Mouse (Mus musculus) granulocyte monocyte progenitor cell, adult 5-6 weeks (primary cell): ENCODE measurements around the gene Agbl2. TPM values are rescaled to one million over a fixed set of nuclear protein-coding genes. Genes with fewer than 3 reads are reported as not detected.

Experiments used
- ATAC-seq: replicated peaks from 2 replicates; pipeline ENCODE4 v1.8.0; 2016; ENCODE audit warnings: mild to moderate bottlenecking, moderate TSS enrichment, inconsistent platforms; ENCODE audit not compliant: poor library complexity, severe bottlenecking
- total RNA-seq, 2 experiments: library from RNA; stranded (forward) in 1 of 2; stranded (reverse) in 1 of 2; fragments of 200-712, 200-1000 nt in 1 of 2; fragments of >200 nt in 1 of 2; fragmentation: Nextera tagmentation in 1 of 2; gene quantifications; 2 replicates each; pipeline ENCODE4 v1.2.3; 2014 to 2017

The Agbl2 gene
- total RNA-seq, 2 experiments from 2014 or later: not detected

DNA sequence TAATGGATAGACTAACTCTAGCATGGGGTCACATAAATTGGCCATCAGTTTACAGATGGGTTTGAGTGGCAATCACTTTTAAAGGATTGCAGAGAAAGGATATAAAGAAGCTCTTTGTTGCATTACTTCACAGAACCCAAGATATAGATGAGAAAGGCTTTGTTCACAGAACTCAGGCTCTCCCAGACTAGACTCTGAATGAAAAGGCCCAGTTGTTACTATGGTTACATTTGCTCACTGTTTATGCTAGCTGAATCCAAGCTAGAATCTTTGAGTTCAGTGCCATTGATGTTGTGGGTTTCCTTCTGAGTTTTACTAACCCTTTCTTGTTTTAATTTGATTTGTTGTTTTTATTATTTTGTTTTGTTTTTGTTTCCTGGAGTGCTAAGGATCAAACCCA lies 81.7 kb downstream of the Agbl2 start:
- no peak for ATAC-seq

DNA sequence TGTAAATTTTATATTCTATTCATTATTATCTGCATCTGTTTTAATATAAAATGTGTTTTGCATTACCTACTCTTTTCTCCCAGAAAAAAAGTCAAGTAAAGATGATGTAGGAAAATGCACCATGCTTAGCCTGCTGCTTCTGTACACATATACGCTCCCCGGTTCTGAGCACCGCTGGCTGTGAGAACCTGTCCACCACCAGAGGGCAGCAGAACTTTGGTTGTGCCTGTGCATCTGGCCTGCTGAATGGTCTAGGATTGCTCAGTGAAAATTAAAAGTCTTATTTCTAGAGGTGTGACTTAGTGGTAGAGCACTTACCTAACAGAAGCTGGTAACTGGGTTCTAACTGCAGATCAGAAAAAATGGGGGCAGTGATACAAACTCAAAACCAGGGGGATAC lies 84.0 kb downstream of the Agbl2 start:
- peak; percentile 91 for ATAC-seq

DNA sequence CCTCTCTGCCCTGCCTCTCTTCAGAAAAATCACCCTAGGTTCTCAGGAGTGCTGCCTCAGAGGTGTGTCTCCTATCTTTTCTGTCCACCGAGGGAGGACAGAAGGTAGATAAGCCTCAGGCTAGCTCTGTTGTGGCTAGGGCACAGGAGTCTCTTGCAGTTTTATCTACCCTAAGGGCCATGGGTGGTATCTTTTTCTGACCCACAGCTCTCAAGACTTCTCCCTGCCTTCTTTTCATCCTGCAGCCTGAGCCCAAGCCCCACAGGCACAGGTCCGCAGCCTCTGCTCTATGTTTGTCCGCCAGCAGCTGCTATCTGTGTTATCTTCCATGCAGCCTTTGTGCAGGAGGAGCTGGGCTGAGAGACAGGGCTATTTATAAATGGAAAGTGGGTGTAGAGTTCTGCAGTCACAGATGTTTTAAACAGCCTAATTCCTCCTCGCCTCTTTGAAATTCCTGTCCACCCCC lies 87.6 kb downstream of the Agbl2 start:
- ATAC-seq: no peak

DNA sequence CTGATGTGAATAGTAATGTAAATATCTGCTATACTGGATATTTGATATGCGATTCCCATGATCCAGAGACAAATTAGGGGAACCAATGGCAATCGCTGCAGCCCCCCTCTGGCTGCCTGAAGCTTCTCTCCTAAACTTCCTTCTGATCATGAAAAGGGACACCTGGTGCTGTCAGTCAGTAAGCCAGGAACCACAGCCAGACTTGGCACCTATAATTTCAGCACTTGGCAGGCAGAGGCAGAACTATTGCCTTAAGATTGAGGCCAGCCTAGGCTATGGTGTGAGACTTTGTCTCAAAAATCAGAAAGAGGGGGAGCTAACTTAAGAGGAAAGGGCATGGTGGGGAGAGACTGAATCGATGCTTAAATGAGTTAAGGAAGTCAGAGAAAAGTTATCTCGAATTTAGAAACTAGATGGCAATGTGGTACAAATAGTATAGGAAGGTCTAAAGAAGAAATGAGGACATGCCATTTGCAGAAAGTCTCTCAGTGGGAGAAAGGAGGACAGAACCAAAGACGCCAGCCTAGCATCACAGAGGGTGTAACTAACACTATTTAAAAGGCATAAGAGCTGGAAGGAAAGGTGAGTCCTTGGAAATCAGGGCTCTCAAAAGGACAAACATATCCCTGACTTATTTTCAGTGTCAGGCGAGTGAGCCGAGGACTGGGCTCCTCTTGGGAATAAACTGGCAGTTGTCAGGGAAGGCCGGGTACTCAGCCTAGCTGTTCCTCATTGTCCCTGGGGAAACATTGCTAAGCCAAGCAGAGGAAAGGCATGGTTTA lies 88.8 kb downstream of the Agbl2 start:
- ATAC-seq: no peak

DNA sequence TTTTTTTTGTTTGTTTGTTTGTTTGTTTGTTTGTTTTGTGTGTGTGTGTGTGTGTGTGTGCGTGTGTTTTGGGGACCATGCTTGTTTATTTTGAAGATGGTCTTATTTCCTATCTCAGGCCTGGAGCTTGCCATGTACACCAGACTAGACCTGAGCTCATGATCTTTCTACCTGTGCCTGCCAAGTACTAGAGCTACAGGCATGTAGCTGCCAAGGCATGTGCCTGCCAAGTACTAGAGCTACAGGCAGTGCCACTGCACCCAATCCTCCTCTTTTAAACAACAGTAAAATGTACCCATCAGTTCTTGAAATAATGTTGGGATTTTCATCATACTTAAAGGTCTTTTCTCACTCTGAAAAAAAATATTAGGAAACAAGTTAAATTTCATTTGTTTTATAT lies 91.5 kb downstream of the Agbl2 start:
- ATAC-seq: no peak

DNA sequence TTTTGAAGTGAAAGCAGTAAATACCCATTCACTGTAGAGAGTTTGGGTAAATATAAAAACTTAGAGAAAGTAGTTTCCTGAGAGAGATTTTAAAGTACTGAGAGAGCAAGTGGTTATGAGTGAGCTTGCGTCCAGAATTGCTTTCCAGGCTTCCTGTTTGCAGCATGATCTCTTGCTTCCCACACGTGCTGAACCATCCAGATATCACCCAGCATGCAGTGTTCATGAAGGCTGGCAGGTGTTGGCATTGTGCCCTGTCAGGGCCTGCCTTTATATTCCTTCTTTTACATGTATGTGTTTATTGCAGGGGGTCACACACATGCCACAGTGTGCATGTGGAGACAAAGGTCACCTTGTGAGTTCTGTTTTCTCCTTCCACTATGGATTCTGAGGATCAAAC lies 92.7 kb downstream of the Agbl2 start:
- ATAC-seq: no peak

DNA sequence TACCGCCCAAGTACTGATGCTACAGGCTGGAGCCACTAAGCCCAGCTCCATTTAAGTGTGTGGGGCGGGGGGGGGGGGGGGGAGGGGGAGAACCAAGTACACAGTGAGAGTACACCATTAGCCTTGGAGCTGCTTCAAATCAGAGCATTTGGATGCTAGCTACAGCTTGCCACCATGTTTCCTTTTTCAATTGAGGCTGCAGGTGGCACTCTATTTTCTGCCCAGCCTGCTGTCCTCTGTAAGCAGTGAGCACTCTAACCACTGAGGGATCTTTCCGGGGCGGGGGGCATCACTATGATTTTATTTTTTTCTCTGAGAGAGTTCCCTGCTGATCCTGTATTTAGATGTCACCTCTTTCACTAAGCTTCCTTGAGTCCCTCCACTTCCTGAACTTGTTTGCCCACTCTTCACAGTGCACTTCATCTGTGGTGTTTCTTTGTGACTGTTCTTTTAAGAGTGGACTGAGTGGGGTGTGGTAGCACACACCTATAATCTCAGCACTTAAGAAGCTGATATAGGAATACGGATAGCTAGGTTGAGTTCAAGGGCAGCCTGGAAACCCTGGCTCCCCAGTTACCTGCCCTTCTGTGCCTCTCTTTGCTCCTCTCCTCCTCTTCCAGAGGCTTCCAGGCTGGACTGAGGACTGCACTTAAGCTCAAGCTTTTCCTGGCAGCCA lies 95.2 kb downstream of the Agbl2 start:
- no peak for ATAC-seq

DNA sequence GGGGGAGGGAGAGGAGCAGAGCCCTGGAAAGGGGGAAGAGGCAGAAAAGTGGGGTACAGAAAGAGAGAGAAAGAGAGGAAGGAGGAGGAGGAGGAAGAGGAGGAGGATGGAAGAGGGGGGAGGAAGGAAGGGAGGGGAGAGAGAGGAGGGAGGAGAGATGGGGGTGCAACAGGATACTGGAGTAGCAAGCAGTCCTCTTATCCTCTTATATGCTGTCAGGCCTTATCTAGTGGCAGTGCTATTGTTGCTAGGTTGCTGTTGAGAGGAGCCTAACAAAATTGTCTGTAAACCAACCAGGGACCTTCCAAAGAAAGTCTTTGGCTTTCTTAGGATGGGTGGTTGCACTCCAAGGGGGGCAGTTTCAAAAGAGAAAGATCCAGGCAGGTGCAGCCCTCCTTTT lies 96.9 kb downstream of the Agbl2 start:
- no peak for ATAC-seq

DNA sequence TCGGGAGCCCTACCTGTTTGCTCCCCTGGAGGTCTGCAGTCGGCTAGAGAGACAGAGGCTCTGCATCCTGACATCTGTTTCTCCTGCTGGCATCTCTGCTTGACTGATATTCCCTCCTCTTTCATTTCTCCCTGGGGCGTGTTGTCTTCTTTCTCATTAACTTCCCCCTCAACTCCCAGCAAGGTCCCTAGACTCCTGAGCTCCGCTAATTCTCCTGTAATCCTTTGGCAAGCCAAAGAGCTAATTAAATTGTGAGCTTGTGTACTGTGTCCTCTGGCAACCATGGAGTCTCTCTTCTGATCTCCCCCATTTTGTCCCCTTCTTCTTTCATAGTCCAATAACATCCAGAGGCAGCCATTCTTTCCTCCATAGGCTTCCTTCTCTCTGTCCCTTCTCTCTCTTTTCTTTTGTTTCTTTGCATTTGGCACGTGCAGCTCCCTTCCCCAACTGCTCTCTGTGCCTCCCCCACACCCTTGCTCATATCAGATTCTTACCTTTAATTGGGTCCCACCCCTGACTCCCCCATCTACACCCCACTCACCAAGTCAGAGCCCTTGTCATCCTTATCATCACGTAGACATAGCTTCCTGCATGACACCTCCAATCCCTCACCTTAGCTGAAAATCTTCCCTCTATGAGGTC lies 97.7 kb downstream of the Agbl2 start:
- ATAC-seq: no peak

DNA sequence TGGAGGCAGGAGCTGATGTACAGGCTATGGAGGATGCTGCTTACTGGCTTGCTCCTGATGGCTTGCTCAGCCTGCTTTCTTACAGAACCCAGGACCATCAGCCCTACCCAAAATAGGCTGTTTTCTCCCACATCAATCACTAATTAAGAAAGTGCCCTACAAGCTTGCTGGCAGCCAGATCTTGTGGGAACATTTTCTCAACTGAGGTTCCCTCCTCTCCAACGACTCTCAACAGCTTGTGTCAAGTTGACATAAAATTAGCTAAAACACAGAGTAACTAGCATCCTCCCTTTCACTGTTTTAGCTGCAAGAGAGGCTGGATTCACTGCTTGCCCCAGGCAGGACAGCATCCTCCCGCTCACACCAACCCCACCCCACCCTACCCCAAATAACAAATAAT lies 99.3 kb downstream of the Agbl2 start:
- ATAC-seq: no peak

Other genes with a start within 250 kb of the Agbl2 start
- gene Ptprj, start 202.1 kb upstream of the Agbl2 start, total RNA-seq (2014; fragmentation: Nextera tagmentation): 14.5 and 15.0 TPM in 2 replicates
- 13.3 and 15.9 TPM in 2 replicates for gene Ptprj, start 202.1 kb upstream of the Agbl2 start, total RNA-seq (2017)
- gene Nup160, start 105.5 kb upstream of the Agbl2 start, total RNA-seq (2014; fragmentation: Nextera tagmentation): 54.1 and 69.9 TPM in 2 replicates
- gene Nup160, start 105.5 kb upstream of the Agbl2 start, total RNA-seq (2017): 47.4 and 53.9 TPM in 2 replicates
- 96.3 and 133 TPM in 2 replicates for gene Fnbp4, start 37.4 kb upstream of the Agbl2 start, total RNA-seq (2014; fragmentation: Nextera tagmentation)
- 139 and 141 TPM in 2 replicates for gene Fnbp4, start 37.4 kb upstream of the Agbl2 start, total RNA-seq (2017)
- gene Mtch2, start 64.4 kb downstream of the Agbl2 start, total RNA-seq (2014; fragmentation: Nextera tagmentation): 152 and 169 TPM in 2 replicates
- 206 and 241 TPM in 2 replicates for gene Mtch2, start 64.4 kb downstream of the Agbl2 start, total RNA-seq (2017)
- not detected in 2 replicates for gene C1qtnf4, start 103.1 kb downstream of the Agbl2 start, total RNA-seq (2014; fragmentation: Nextera tagmentation)
- gene C1qtnf4, start 103.1 kb downstream of the Agbl2 start, total RNA-seq (2017): not detected in 2 replicates
- 14.4 and 16.4 TPM in 2 replicates for gene Kbtbd4, start 122.0 kb downstream of the Agbl2 start, total RNA-seq (2014; fragmentation: Nextera tagmentation)
- gene Kbtbd4, start 122.0 kb downstream of the Agbl2 start, total RNA-seq (2017): 18.1 and 26.1 TPM in 2 replicates
- gene Ndufs3, start 122.1 kb downstream of the Agbl2 start, total RNA-seq (2014; fragmentation: Nextera tagmentation): 159 TPM in 2 replicates
- 93.2 and 128 TPM in 2 replicates for gene Ndufs3, start 122.1 kb downstream of the Agbl2 start, total RNA-seq (2017)
- gene Celf1, start 157.7 kb downstream of the Agbl2 start, total RNA-seq (2014; fragmentation: Nextera tagmentation): 42.2 and 46.0 TPM in 2 replicates
- 25.2 and 26.5 TPM in 2 replicates for gene Celf1, start 157.7 kb downstream of the Agbl2 start, total RNA-seq (2017)